Comparison of ENCODE assay signal across 15 mouse cellular contexts in genomic region chr2:75697222-75697621, GRCm38 (mm10). TPM values are rescaled to one million over a fixed set of nuclear protein-coding genes. Genes with fewer than 3 reads are reported as not detected.
DNase-seq lines count a peak whose midpoint lies in the region; ATAC-seq and TF ChIP-seq lines count a peak whose summit lies in the region.
"Had no signal": no experiment of that assay in that cellular context is flagged by ENCODE, and none has a peak within 500 bp of the region (broad histone marks: within the 10 kb centered on the region; RNA-seq: fewer than 3 reads in every experiment).

No protein-coding gene starts in this region.

- peak overlapping the region; percentile 78 for H3K27ac ChIP-seq in heart, embryonic 16.5 days (ENCODE audit: low read length)
- H3K27ac ChIP-seq in liver, embryonic 13.5 days = peak overlapping the region; percentile 30
- H3K27ac ChIP-seq: neural tube, embryonic 12.5 days had no signal

- peaks cover 74% of the 10 kb centered on the region for H3K4me1 ChIP-seq in heart, embryonic 16.5 days (ENCODE audit: control insufficient read depth, insufficient read depth, low read length)
- H3K4me1 ChIP-seq in E14TG2a.4 (replicated peaks; ENCODE audit: low read depth, low read length) = peaks cover 99% of the 10 kb centered on the region
- H3K4me1 ChIP-seq in liver, embryonic 13.5 days (replicated peaks) = peaks cover 89% of the 10 kb centered on the region

- no peak for TF ChIP-seq CTCF in E14TG2a.4 (conservative IDR thresholded peaks at IDR 0.05; ENCODE audit: low read length)

- H3K4me2 ChIP-seq in heart, embryonic 16.5 days (ENCODE audit: low read depth, low read length) = no peak overlapping the region
- H3K4me2 ChIP-seq in liver, embryonic 13.5 days = peak overlapping the region; percentile 8; the same call in 1 of the 2 replicates
- H3K4me2 ChIP-seq: limb, embryonic 13.5 days; neural tube, embryonic 12.5 days had no signal

- peak overlapping the region; percentile 24 for H3K9ac ChIP-seq in heart, embryonic 16.5 days (ENCODE audit: low read length)
- H3K9ac ChIP-seq in liver, embryonic 13.5 days = peak overlapping the region; percentile 34; the same call in 1 of the 2 replicates
- H3K9ac ChIP-seq: limb, embryonic 13.5 days; neural tube, embryonic 12.5 days had no signal

- H3K27me3 ChIP-seq in heart, embryonic 16.5 days (ENCODE audit: control insufficient read depth, insufficient read depth, low read length) = no peaks in the 10 kb centered on the region
- H3K27me3 ChIP-seq in E14TG2a.4 (ENCODE audit: insufficient read depth, low read length) = no peaks in the 10 kb centered on the region
- H3K27me3 ChIP-seq in liver, embryonic 13.5 days = no peaks in the 10 kb centered on the region
- H3K27me3 ChIP-seq: CH12.LX; limb, embryonic 13.5 days; neural tube, embryonic 12.5 days had no signal

- DNase-seq in heart, adult 18-20 months = no peak
- DNase-seq in liver, embryonic 13.5 days = no peak
- DNase-seq in left cerebral cortex, adult 18-20 months (ENCODE audit: low spot score in 2 of 2) = no peak
- DNase-seq in cerebellum, postnatal 10 days = no peak
- no peak for DNase-seq in ovary, postnatal 14 days (ENCODE audit: low spot score)
- DNase-seq: cerebellum, adult 9-10 months; lung, postnatal 4 days; spleen, adult 18-20 months had no signal

- no peaks in the 10 kb centered on the region for H3K9me3 ChIP-seq in heart, embryonic 16.5 days (replicated peaks; ENCODE audit: control insufficient read depth, low read length)
- no peaks in the 10 kb centered on the region for H3K9me3 ChIP-seq in E14TG2a.4 (ENCODE audit: low read length)
- no peaks in the 10 kb centered on the region for H3K9me3 ChIP-seq in liver, embryonic 13.5 days (replicated peaks)
- H3K9me3 ChIP-seq: limb, embryonic 13.5 days; neural tube, embryonic 12.5 days had no signal

- no peak overlapping the region for H3K4me3 ChIP-seq in heart, embryonic 16.5 days (ENCODE audit: low read length)
- H3K4me3 ChIP-seq in E14TG2a.4 (replicated peaks; ENCODE audit: low read length) = peak overlapping the region; percentile 39; the same call in 1 of the 2 replicates
- no peak overlapping the region for H3K4me3 ChIP-seq in liver, embryonic 13.5 days (replicated peaks)
- H3K4me3 ChIP-seq: limb, embryonic 13.5 days; neural tube, embryonic 12.5 days had no signal

- H3K36me3 ChIP-seq in heart, embryonic 16.5 days (ENCODE audit: control insufficient read depth, insufficient read depth) = no peaks in the 10 kb centered on the region
- H3K36me3 ChIP-seq in E14TG2a.4 (ENCODE audit: insufficient read depth, low read length) = peaks cover 83% of the 10 kb centered on the region
- H3K36me3 ChIP-seq in liver, embryonic 13.5 days = peaks cover 57% of the 10 kb centered on the region
- H3K36me3 ChIP-seq: limb, embryonic 13.5 days; neural tube, embryonic 12.5 days had no signal

- WGBS in heart, embryonic 16.5 days = 59% methylated on average over 3 of the region's 3 CpGs
- 64% methylated on average over 3 of the region's 3 CpGs for WGBS in liver, embryonic 13.5 days (ENCODE audit: insufficient replicate concordance)

- no peak for ATAC-seq in heart, embryonic 16.5 days (replicated peaks; ENCODE audit: extremely low read depth, insufficient read depth, low FRiP score)
- ATAC-seq in CD4-positive, CD25-positive, alpha-beta regulatory T cell, adult 4 months = peak; percentile 21
- ATAC-seq in liver, embryonic 13.5 days (ENCODE audit: low read depth) = no peak
- ATAC-seq: midbrain, embryonic 16.5 days had no signal

RNA-seq across cellular contexts. Expression of gene Nfe2l2, which starts 7.2 kb away (rescaled TPM):
- 58.3 and 61.3 TPM in 2 replicates for polyA plus RNA-seq in heart, embryonic 16.5 days (2015; fragmentation: Nextera tagmentation; extraction: Ambion mirVana)
- total RNA-seq in heart, adult 18-20 months (2021) = 10 to 100 TPM; 58.8 to 61.7 TPM
- polyA plus RNA-seq in CD4-positive, CD25-positive, alpha-beta regulatory T cell, adult 4 months (2017; shearing (Covaris generic)) = 10 to 100 TPM; 41.7 to 45.5 TPM
- 44.6 and 54.3 TPM in 2 replicates for polyA plus RNA-seq in liver, embryonic 13.5 days (2015; fragmentation: Nextera tagmentation; extraction: Ambion mirVana)
- total RNA-seq in left cerebral cortex, adult 18-20 months (2021) = 10 to 100 TPM; 14.7 TPM

RNA-seq across cellular contexts. Expression of gene Hnrnpa3, which starts 38.2 kb away (rescaled TPM):
- polyA plus RNA-seq in heart, embryonic 16.5 days (2015; fragmentation: Nextera tagmentation; extraction: Ambion mirVana) = 139 and 182 TPM in 2 replicates
- 100 to 1,000 TPM; 157 to 174 TPM for total RNA-seq in heart, adult 18-20 months (2021)
- 100 to 1,000 TPM; 113 to 198 TPM for polyA plus RNA-seq in CD4-positive, CD25-positive, alpha-beta regulatory T cell, adult 4 months (2017; shearing (Covaris generic))
- polyA plus RNA-seq in liver, embryonic 13.5 days (2015; fragmentation: Nextera tagmentation; extraction: Ambion mirVana) = 161 and 182 TPM in 2 replicates
- total RNA-seq in left cerebral cortex, adult 18-20 months (2021) = 100 to 1,000 TPM; 268 to 300 TPM
